Mouse (Mus musculus) C3H10T1/2 (cell line): Measurements from ENCODE around the gene Ugt2b36. TPM values are rescaled to one million over a fixed set of nuclear protein-coding genes. Genes with fewer than 3 reads are reported as not detected.

Experiments
- polyA plus RNA-seq, 2 experiments: library from polyadenylated mRNA; unstranded; fragments of >200 nt; fragmentation: generic; extraction: Trizol; gene quantifications; one replicate each; pipeline ENCODE4 v1.2.1; 2012; ENCODE audit warnings: missing spikeins in 2 of 2

The Ugt2b36 gene
- not detected for polyA plus RNA-seq

GRCm38 (mm10) chr5:87092346-87093027 is at the start of gene Ugt2b36:
Ugt2b36 (minus strand) TSS chr5:87092555.

GRCm38 (mm10) chr5:87140196-87140595 is 47.8 kb upstream of the Ugt2b36 start, which contains the start of gene Ugt2b5:
Ugt2b5 (minus strand) TSS chr5:87140318.

Other genes starting within 250 kb of the Ugt2b36 start
- gene Ugt2b34, start 185.6 kb downstream of the Ugt2b36 start, polyA plus RNA-seq: not detected
- not detected for gene Ugt2b1, start 166.0 kb downstream of the Ugt2b36 start, polyA plus RNA-seq
- gene Ugt2b35, start 91.7 kb downstream of the Ugt2b36 start, polyA plus RNA-seq: not detected
- gene Ugt2b5, start 47.8 kb upstream of the Ugt2b36 start, polyA plus RNA-seq: not detected
- gene Ugt2b37, start 162.2 kb upstream of the Ugt2b36 start, polyA plus RNA-seq: not detected
- gene Ugt2a3, start 244.6 kb upstream of the Ugt2b36 start, polyA plus RNA-seq: not detected